Mouse (Mus musculus) liver, embryonic 16.5 days (tissue): ENCODE results near the gene Gstp1. TPM values are rescaled to one million over a fixed set of nuclear protein-coding genes. Genes with fewer than 3 reads are reported as not detected.
"Not testable (repeated sequence)": the region's sequence is repeated elsewhere in the genome, so short reads cannot be mapped to it uniquely, and the experiment has no call there.

Experiments
- ATAC-seq: fragments of 200-750 bp; cut with Nextera tagmentation; 2 replicates; pipeline ENCODE4 v1.8.0; 2017; ENCODE audit warnings: low read depth, mild to moderate bottlenecking, moderate number of reproducible peaks, moderate library complexity
- H3K27ac ChIP-seq: fragments of 300-500 bp; sonication (generic); 2 replicates; pipeline ENCODE4 v1.5.1; 2014; ENCODE audit warnings: mild to moderate bottlenecking, low read length
- H3K27me3 ChIP-seq: fragments of 300-500 bp; sonication (generic); 2 replicates; pipeline ENCODE4 v1.6.1; 2014; ENCODE audit warnings: low read depth, low read length, mixed read lengths; ENCODE audit not compliant: control insufficient read depth, insufficient read depth
- H3K36me3 ChIP-seq: fragments of 300-500 bp; sonication (generic); 2 replicates; pipeline ENCODE4 v1.6.1; 2014; ENCODE audit warnings: mild to moderate bottlenecking; ENCODE audit not compliant: control insufficient read depth, insufficient read depth
- H3K4me1 ChIP-seq: fragments of 300-500 bp; sonication (generic); 2 replicates; pipeline ENCODE4 v1.6.1; 2014; ENCODE audit warnings: low read depth, low read length, mixed read lengths; ENCODE audit not compliant: control insufficient read depth
- H3K4me2 ChIP-seq: fragments of 300-500 bp; sonication (generic); 2 replicates; pipeline ENCODE4 v1.6.1; 2014; ENCODE audit warnings: low read depth, low read length, mixed read lengths
- H3K4me3 ChIP-seq: fragments of 300-500 bp; sonication (generic); 2 replicates; pipeline ENCODE4 v1.5.1; 2014; ENCODE audit warnings: low read depth, mild to moderate bottlenecking, low read length
- H3K9ac ChIP-seq: fragments of 300-500 bp; sonication (generic); 2 replicates; pipeline ENCODE4 v1.6.1; 2014; ENCODE audit warnings: low read depth, low read length
- H3K9me3 ChIP-seq: fragments of 300-500 bp; sonication (generic); replicated peaks from 2 replicates; pipeline ENCODE4 v1.6.1; 2016; ENCODE audit warnings: low read length; ENCODE audit not compliant: control insufficient read depth
- WGBS: fragments of 180-500 bp; shearing (Covaris S2); extraction: QIAGEN DNeasy Blood & Tissue Kit; methylation state at CpG from one replicate; pipeline ENCODE4 v1.1.7; 2014; ENCODE audit not compliant: insufficient replicate concordance; 5-methylcytosine and 5-hydroxymethylcytosine counted together
- polyA plus RNA-seq: library from polyadenylated mRNA; unstranded; fragments of >200 nt; fragmentation: Nextera tagmentation; extraction: Ambion mirVana; gene quantifications from 2 replicates; pipeline ENCODE4 v1.2.1, GENCODE M21; 2015

Gstp1 gene
- polyA plus RNA-seq, 1 experiment from 2014 or later = 823 TPM

DNA sequence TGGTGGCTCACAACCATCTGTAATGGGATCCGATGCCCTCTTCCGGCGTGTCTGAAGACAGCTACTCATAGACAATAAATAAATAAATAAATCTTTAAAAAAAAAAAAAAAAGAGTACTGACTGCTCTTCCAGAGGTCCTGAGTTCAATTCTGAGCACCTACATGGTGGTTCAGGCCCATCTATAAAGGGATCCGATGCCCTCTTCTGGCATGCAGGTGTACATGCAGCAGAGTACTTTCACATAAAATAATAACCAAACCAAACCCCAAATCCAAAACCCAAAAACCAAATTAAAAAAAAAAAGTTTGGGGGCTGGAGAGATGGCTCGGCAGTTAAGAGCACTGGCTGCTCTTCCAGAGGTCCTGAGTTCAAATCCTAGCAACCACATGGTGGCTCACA is 11.3 kb upstream of the Gstp1 start:
- peaks cover 36% of the 10 kb centered on the region for H3K4me1 ChIP-seq
- H3K9me3 ChIP-seq, H3K36me3 ChIP-seq, ATAC-seq, H3K27me3 ChIP-seq, H3K9ac ChIP-seq, H3K27ac ChIP-seq, H3K4me2 ChIP-seq, H3K4me3 ChIP-seq: not testable (repeated sequence)
- 68% methylated on average over 5 of the region's 5 CpGs for WGBS

DNA sequence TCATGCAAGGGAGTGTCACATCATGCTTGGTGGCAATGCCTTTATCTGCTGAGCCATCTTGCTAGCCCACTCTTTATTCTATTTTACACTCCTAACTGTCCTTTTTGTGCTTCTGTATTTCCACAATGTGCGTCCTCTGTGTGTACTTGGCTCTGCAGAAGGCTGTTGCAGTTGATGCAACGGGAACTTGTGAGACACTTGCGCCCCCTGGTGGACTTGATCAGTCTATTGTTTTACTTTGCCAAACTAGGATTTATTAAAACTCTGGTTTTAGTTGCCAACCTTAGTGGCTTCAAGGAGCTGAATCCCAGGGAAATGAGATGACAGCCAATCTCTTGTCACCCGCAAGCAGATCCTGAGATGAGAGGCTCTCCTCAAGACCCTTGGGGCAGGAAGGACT is 10.1 kb upstream of the Gstp1 start:
- Histone ChIP-seq H3K27ac (no peak overlapping the region), H3K4me1 (peaks cover 38% of the 10 kb centered on the region), H3K27me3 (no peaks in the 10 kb centered on the region), H3K9me3 (no peaks in the 10 kb centered on the region), H3K9ac (no peak overlapping the region), H3K36me3 (no peaks in the 10 kb centered on the region), H3K4me3 (peak overlapping the region; percentile 38; the same call in 1 of the 2 replicates), H3K4me2 (peak overlapping the region; percentile 66; the same call in 1 of the 2 replicates)
- 10% methylated on average over 4 of the region's 4 CpGs for WGBS
- no peak for ATAC-seq

DNA sequence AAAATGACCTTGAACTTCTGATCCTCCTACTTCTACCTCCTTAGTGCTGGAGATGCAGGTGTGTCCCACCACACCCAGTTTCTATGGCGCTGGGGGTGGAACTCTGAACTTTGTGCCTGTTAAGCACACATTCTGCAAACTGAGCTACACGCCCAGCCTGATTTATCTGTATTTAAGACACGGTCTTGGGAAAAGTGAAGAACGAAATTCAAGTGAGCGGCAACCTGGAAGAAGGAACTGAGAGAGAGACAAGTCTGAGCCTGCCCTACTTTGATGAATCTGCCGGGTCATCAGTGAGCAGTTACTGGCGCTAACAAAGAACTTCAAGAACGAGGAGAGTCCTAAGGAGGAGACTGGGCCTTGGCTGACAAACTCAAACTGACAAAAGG is 9.1 kb upstream of the Gstp1 start:
- Histone ChIP-seq H3K9ac (peak overlapping the region; percentile 42), H3K4me2 (peak overlapping the region; percentile 66), H3K36me3 (no peaks in the 10 kb centered on the region), H3K4me1 (peaks cover 35% of the 10 kb centered on the region), H3K27me3 (no peaks in the 10 kb centered on the region), H3K4me3 (peak overlapping the region; percentile 38), H3K27ac (peak overlapping the region; percentile 98), H3K9me3 (no peaks in the 10 kb centered on the region)
- peak; percentile 79 for ATAC-seq
- 27% methylated on average over 8 of the region's 8 CpGs for WGBS

DNA sequence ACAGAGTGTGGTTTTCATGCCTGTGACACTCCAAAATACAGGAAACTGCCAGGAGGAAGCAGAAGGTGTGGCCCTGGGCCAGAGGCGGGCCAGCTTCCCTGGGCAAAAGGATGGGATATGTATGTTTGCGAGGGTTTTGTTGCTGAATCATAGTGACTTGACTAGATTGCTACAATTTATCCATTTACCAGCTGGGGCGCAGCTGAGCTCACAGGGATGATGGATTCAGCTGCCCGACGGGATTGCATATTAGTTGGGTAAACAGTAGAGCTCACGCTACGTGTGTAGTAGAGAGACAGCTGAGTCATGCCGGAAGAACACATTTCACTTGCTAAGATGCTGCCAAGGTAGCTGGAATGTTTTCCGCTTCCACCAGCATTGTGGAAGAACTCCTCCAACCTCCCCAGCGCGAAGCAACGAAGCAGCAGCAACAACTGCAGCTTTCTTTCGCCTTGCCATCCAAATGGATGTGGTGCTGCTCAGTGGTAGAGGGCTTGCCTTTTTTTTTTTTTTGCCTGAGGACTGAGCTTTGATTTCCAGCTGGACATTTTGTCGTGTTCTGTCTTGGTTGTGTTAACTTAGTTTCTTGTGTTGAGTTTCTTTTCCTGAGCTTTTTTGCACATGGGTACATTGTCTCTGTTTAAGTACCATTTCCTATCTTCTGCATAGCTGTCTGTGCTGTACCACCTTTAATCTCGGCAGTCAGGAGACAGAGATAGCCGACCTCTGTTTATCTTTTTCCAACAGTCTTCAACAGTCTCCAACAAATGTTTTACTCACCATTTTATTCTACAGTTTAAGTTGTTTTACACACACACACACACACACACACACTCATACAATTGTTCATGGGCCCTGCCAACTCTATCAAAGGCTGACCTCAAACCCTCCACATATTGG is 8.4 kb upstream of the Gstp1 start, which contains the start of gene Gstp2:
Gene Gstp2 (minus strand): TSS at position 58 of the 900 bp plus-strand sequence.
- ATAC-seq = peak; percentile 80
- Histone ChIP-seq H3K9ac (peak within 1 kb of the TSS; percentile 45), H3K36me3 (no peaks in the 10 kb centered on the region), H3K27me3 (no peaks in the 10 kb centered on the region), H3K9me3 (no peaks in the 10 kb centered on the region), H3K4me1 (peaks cover 35% of the 10 kb centered on the region), H3K4me2 (peak within 1 kb of the TSS; percentile 66), H3K27ac (peak within 1 kb of the TSS; percentile 98), H3K4me3 (peak within 1 kb of the TSS; percentile 38)
- WGBS = 43% methylated on average over 16 of the region's 16 CpGs

DNA sequence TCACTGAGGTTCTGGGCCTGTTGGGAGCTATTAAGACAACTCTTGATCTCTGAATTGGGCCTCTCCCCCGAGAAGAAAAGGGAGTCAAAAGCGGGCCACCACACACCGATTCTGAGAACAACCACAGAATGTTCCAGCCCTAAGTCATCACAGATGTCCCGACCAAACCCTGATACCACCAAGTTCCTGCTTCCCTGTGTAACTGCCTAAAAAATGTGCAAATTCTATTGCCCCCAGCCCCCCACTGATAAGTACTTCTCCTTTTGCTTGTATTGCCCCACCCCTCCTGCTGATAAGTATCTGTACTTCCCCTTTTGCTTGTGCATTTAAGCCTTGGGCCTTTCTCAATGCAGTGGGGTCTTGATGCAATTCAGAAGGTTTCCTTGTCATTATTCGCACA is 6.3 kb upstream of the Gstp1 start:
- peaks cover 35% of the 10 kb centered on the region for H3K4me1 ChIP-seq
- not testable (repeated sequence) for H3K36me3 ChIP-seq, H3K27ac ChIP-seq, H3K4me3 ChIP-seq, H3K4me2 ChIP-seq, H3K27me3 ChIP-seq, H3K9me3 ChIP-seq, ATAC-seq, H3K9ac ChIP-seq
- 38% methylated on average over 5 of the region's 5 CpGs for WGBS

DNA sequence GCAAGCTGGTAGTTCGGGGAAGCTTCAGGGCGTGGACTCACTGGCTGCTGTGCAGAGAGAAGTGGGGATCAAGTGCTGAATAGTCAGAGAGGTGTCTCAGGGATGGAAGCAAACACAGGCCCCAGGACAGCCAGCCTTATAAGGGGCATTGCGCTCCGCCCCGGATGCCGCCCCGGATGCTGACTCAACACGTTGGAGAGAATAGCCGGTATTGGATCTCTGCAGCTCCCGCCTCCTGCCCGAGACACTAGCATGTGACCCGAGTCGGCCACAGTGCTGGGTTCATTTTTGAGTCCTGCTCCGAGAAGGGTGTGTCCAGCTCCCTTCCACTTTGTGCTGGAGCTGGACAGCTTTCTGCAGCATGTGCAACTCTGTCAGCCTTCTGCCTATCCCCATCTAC is 4.3 kb upstream of the Gstp1 start:
- no peak overlapping the region for H3K9ac ChIP-seq
- no peak overlapping the region for H3K4me2 ChIP-seq
- no peaks in the 10 kb centered on the region for H3K27me3 ChIP-seq
- no peaks in the 10 kb centered on the region for H3K9me3 ChIP-seq
- H3K4me1 ChIP-seq = peaks cover 36% of the 10 kb centered on the region
- no peaks in the 10 kb centered on the region for H3K36me3 ChIP-seq
- ATAC-seq = no peak
- WGBS = 59% methylated on average over 14 of the region's 14 CpGs
- no peak overlapping the region for H3K4me3 ChIP-seq
- H3K27ac ChIP-seq = no peak overlapping the region

DNA sequence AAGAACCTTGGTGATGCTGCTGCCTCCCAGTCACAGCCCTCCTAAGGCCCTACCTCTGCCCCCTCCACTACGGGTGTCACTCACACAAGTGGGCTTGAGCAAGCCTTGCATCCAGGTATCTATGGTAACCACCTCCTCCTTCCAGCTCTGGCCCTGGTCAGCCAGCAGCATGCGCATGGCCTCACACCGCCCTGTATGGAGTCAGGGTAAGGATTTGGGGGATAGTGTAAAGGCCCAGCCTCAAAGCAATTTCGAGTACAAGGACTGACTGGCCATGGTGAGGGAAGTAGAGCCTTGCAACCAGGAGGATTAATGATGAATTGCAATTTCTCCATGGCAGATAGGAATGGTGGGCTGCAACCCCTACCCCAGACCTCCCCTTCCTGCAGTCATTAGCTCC is 3.7 kb upstream of the Gstp1 start:
- H3K4me2 ChIP-seq, H3K4me3 ChIP-seq, H3K36me3 ChIP-seq, ATAC-seq, H3K9ac ChIP-seq, H3K9me3 ChIP-seq, H3K27ac ChIP-seq, H3K27me3 ChIP-seq: not testable (repeated sequence)
- peaks cover 32% of the 10 kb centered on the region for H3K4me1 ChIP-seq
- WGBS = 75% methylated on average over 3 of the region's 4 CpGs

DNA sequence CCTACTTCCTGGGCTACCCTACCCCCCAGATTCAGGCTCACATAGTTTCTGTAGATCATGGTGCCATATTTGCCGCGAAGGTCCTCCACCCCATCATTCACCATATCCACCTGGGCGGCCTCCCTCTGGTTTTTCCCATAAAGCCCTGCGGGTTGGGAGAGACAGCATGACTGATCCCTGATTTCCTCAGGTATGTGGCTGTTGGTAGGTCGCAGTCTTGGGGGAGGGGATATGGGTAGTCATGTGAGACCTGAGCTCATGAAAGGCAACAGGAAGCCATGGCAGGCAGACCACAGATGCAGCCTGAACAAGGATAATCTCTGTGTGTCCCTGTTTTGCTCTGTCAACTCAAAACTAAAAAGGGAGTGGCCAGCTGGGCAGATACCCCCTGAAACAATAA is 3.2 kb upstream of the Gstp1 start:
- not testable (repeated sequence) for H3K9ac ChIP-seq, H3K27ac ChIP-seq, H3K9me3 ChIP-seq, ATAC-seq, H3K27me3 ChIP-seq, H3K4me3 ChIP-seq, H3K36me3 ChIP-seq, H3K4me2 ChIP-seq
- 74% methylated on average over 5 of the region's 5 CpGs for WGBS
- H3K4me1 ChIP-seq = peaks cover 32% of the 10 kb centered on the region

DNA sequence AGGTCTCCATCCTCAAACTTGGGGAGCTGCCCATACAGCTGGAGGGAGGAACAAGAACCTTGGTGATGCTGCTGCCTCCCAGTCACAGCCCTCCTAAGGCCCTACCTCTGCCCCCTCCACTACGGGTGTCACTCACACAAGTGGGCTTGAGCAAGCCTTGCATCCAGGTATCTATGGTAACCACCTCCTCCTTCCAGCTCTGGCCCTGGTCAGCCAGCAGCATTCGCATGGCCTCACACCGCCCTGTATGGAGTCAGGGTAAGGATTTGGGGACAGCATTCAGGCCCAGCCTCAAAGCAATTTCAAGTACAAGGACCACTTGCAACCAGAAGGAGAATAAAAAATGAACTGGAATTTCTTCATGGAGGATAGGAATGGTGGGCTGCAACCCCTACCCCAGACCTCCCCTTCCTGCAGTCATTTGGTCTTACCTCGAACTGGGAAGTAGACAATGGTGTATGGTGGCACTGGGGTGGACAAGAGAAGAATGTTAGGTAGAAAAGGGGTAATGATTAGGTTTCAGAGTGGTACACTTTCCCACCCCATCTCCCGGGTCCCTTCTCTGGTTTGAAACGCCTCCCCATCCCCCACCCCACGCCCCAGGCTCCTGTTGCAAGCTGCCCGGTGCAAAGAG is 514 bp downstream of the Gstp1 start:
- 20% methylated on average over 7 of the region's 8 CpGs for WGBS
- H3K9ac ChIP-seq = peak overlapping the region; percentile 80
- not testable (repeated sequence) for H3K9me3 ChIP-seq, H3K27me3 ChIP-seq, ATAC-seq, H3K36me3 ChIP-seq
- peak overlapping the region; percentile 89 for H3K4me2 ChIP-seq
- H3K27ac ChIP-seq = peak overlapping the region; percentile 78
- H3K4me3 ChIP-seq = peak overlapping the region; percentile 70
- H3K4me1 ChIP-seq = peaks cover 19% of the 10 kb centered on the region
